Mouse (Mus musculus): Measurements from ENCODE around the gene Hadha. TPM values are rescaled to one million over a fixed set of nuclear protein-coding genes. Genes with fewer than 3 reads are reported as not detected.

The Hadha gene
- 129 and 172 TPM in 2 replicates for polyA plus RNA-seq (2014; fragmentation: Nextera tagmentation; extraction: Ambion mirVana)

- Histone ChIP-seq H3K4me2 (peak within 1 kb of the TSS; percentile 85), H3K9me3 (replicated peaks; ENCODE audit: control insufficient read depth, low read length) (no peaks in the 10 kb centered on the region), H3K4me1 (ENCODE audit: control insufficient read depth, insufficient read depth, low read length) (peaks cover 5% of the 10 kb centered on the region; the same call in 1 of the 2 replicates), H3K36me3 (ENCODE audit: control insufficient read depth, insufficient read depth, low read length) (no peaks in the 10 kb centered on the region), H3K27me3 (ENCODE audit: control insufficient read depth, insufficient read depth, low read length) (no peaks in the 10 kb centered on the region), H3K9ac (ENCODE audit: low read depth, low read length) (peak within 1 kb of the TSS; percentile 93), H3K27ac (ENCODE audit: low read depth, low read length) (peak within 1 kb of the TSS; percentile 88), H3K4me3 (ENCODE audit: low read depth, low read length) (peak within 1 kb of the TSS; percentile 79)
- ATAC-seq (replicated peaks; ENCODE audit: insufficient number of reproducible peaks, low FRiP score, low TSS enrichment), result peak; percentile 86
- WGBS (ENCODE audit: insufficient replicate concordance), result under 1% methylated on average over 52 of the region's 53 CpGs
Measured at GRCm38 (mm10) chr5:30154474-30155394, at the start of gene Hadha, which contains the start of gene Hadhb. Hadha (minus strand) TSS chr5:30155162. Hadhb (plus strand) TSS chr5:30155248.

GRCm38 (mm10) chr5:30204441-30204840, 49.5 kb upstream of the Hadha start:
- no peak overlapping the region for H3K27ac ChIP-seq (ENCODE audit: low read depth, low read length)
- ATAC-seq (replicated peaks; ENCODE audit: insufficient number of reproducible peaks, low FRiP score, low TSS enrichment), result no peak
- H3K4me1 ChIP-seq (ENCODE audit: control insufficient read depth, insufficient read depth, low read length), result peaks cover 4% of the 10 kb centered on the region

GRCm38 (mm10) chr5:30203216-30203885, 48.4 kb upstream of the Hadha start:
- no peak overlapping the region for H3K27ac ChIP-seq (ENCODE audit: low read depth, low read length)
- H3K36me3 ChIP-seq (ENCODE audit: control insufficient read depth, insufficient read depth, low read length), result no peaks in the 10 kb centered on the region
- peaks cover under 1% of the 10 kb centered on the region; the same call in 1 of the 2 replicates for H3K4me1 ChIP-seq (ENCODE audit: control insufficient read depth, insufficient read depth, low read length)
- H3K4me3 ChIP-seq (ENCODE audit: low read depth, low read length), result no peak overlapping the region
- H3K9me3 ChIP-seq (replicated peaks; ENCODE audit: control insufficient read depth, low read length), result no peaks in the 10 kb centered on the region
- H3K9ac ChIP-seq (ENCODE audit: low read depth, low read length), result no peak overlapping the region
- H3K27me3 ChIP-seq (ENCODE audit: control insufficient read depth, insufficient read depth, low read length), result no peaks in the 10 kb centered on the region
- 71% methylated on average over 10 of the region's 10 CpGs for WGBS (ENCODE audit: insufficient replicate concordance)
- no peak for ATAC-seq (replicated peaks; ENCODE audit: insufficient number of reproducible peaks, low FRiP score, low TSS enrichment)
- no peak overlapping the region for H3K4me2 ChIP-seq

More at GRCm38 (mm10) chr5:30204441-30204840, 49.5 kb upstream of the Hadha start:
- H3K4me2 ChIP-seq, result no peak overlapping the region
- H3K4me3 ChIP-seq (ENCODE audit: low read depth, low read length), result no peak overlapping the region
- H3K9me3 ChIP-seq (replicated peaks; ENCODE audit: control insufficient read depth, low read length), result no peaks in the 10 kb centered on the region
- H3K36me3 ChIP-seq (ENCODE audit: control insufficient read depth, insufficient read depth, low read length), result no peaks in the 10 kb centered on the region
- WGBS (ENCODE audit: insufficient replicate concordance), result 45% methylated on average over 1 of the region's 1 CpGs
- no peak overlapping the region for H3K9ac ChIP-seq (ENCODE audit: low read depth, low read length)
- H3K27me3 ChIP-seq (ENCODE audit: control insufficient read depth, insufficient read depth, low read length), result no peaks in the 10 kb centered on the region

- H3K27me3 ChIP-seq (ENCODE audit: control insufficient read depth, insufficient read depth, low read length), result no peaks in the 10 kb centered on the region
- no peak overlapping the region for H3K9ac ChIP-seq (ENCODE audit: low read depth, low read length)
- no peak for ATAC-seq (replicated peaks; ENCODE audit: insufficient number of reproducible peaks, low FRiP score, low TSS enrichment)
- no peak overlapping the region for H3K27ac ChIP-seq (ENCODE audit: low read depth, low read length)
- H3K4me2 ChIP-seq, result no peak overlapping the region
- WGBS (ENCODE audit: insufficient replicate concordance), result 82% methylated on average over 7 of the region's 7 CpGs
- no peaks in the 10 kb centered on the region for H3K36me3 ChIP-seq (ENCODE audit: control insufficient read depth, insufficient read depth, low read length)
- H3K4me1 ChIP-seq (ENCODE audit: control insufficient read depth, insufficient read depth, low read length), result peaks cover 4% of the 10 kb centered on the region; the same call in 1 of the 2 replicates
- H3K4me3 ChIP-seq (ENCODE audit: low read depth, low read length), result no peak overlapping the region
- H3K9me3 ChIP-seq (replicated peaks; ENCODE audit: control insufficient read depth, low read length), result no peaks in the 10 kb centered on the region
Measured at GRCm38 (mm10) chr5:30202221-30202620, 47.3 kb upstream of the Hadha start.

GRCm38 (mm10) chr5:30201521-30201920, 46.6 kb upstream of the Hadha start:
- Histone ChIP-seq H3K27me3 (ENCODE audit: control insufficient read depth, insufficient read depth, low read length) (no peaks in the 10 kb centered on the region), H3K9me3 (replicated peaks; ENCODE audit: control insufficient read depth, low read length) (no peaks in the 10 kb centered on the region), H3K4me2 (no peak overlapping the region), H3K4me1 (ENCODE audit: control insufficient read depth, insufficient read depth, low read length) (peaks cover 4% of the 10 kb centered on the region; the same call in 1 of the 2 replicates), H3K27ac (ENCODE audit: low read depth, low read length) (no peak overlapping the region), H3K36me3 (ENCODE audit: control insufficient read depth, insufficient read depth, low read length) (no peaks in the 10 kb centered on the region), H3K9ac (ENCODE audit: low read depth, low read length) (no peak overlapping the region), H3K4me3 (ENCODE audit: low read depth, low read length) (no peak overlapping the region)
- WGBS (ENCODE audit: insufficient replicate concordance), result 36% methylated on average over 5 of the region's 5 CpGs
- ATAC-seq (replicated peaks; ENCODE audit: insufficient number of reproducible peaks, low FRiP score, low TSS enrichment), result no peak

- Histone ChIP-seq H3K27me3 (ENCODE audit: control insufficient read depth, insufficient read depth, low read length) (no peaks in the 10 kb centered on the region), H3K4me3 (ENCODE audit: low read depth, low read length) (no peak overlapping the region), H3K4me1 (ENCODE audit: control insufficient read depth, insufficient read depth, low read length) (peaks cover 4% of the 10 kb centered on the region; the same call in 1 of the 2 replicates), H3K27ac (ENCODE audit: low read depth, low read length) (no peak overlapping the region), H3K9ac (ENCODE audit: low read depth, low read length) (no peak overlapping the region), H3K9me3 (replicated peaks; ENCODE audit: control insufficient read depth, low read length) (no peaks in the 10 kb centered on the region), H3K4me2 (no peak overlapping the region), H3K36me3 (ENCODE audit: control insufficient read depth, insufficient read depth, low read length) (no peaks in the 10 kb centered on the region)
- ATAC-seq (replicated peaks; ENCODE audit: insufficient number of reproducible peaks, low FRiP score, low TSS enrichment), result no peak
- WGBS (ENCODE audit: insufficient replicate concordance), result 66% methylated on average over 7 of the region's 7 CpGs
Measured at GRCm38 (mm10) chr5:30198257-30198656, 43.3 kb upstream of the Hadha start.

- 86% methylated on average over 5 of the region's 5 CpGs for WGBS (ENCODE audit: insufficient replicate concordance)
- H3K4me2 ChIP-seq, result no peak overlapping the region
- peaks cover 4% of the 10 kb centered on the region; the same call in 1 of the 2 replicates for H3K4me1 ChIP-seq (ENCODE audit: control insufficient read depth, insufficient read depth, low read length)
- no peaks in the 10 kb centered on the region for H3K36me3 ChIP-seq (ENCODE audit: control insufficient read depth, insufficient read depth, low read length)
- H3K27ac ChIP-seq (ENCODE audit: low read depth, low read length), result no peak overlapping the region
- ATAC-seq (replicated peaks; ENCODE audit: insufficient number of reproducible peaks, low FRiP score, low TSS enrichment), result no peak
- H3K9me3 ChIP-seq (replicated peaks; ENCODE audit: control insufficient read depth, low read length), result no peaks in the 10 kb centered on the region
- no peak overlapping the region for H3K4me3 ChIP-seq (ENCODE audit: low read depth, low read length)
- no peak overlapping the region for H3K9ac ChIP-seq (ENCODE audit: low read depth, low read length)
- no peaks in the 10 kb centered on the region for H3K27me3 ChIP-seq (ENCODE audit: control insufficient read depth, insufficient read depth, low read length)
Measured at GRCm38 (mm10) chr5:30195340-30195739, 40.4 kb upstream of the Hadha start.

- no peak for ATAC-seq (replicated peaks; ENCODE audit: insufficient number of reproducible peaks, low FRiP score, low TSS enrichment)
- Histone ChIP-seq H3K36me3 (ENCODE audit: control insufficient read depth, insufficient read depth, low read length) (0 out of 2 replicates have a peak, but pooled peaks cover 2% of the 10 kb centered on the region), H3K27me3 (ENCODE audit: control insufficient read depth, insufficient read depth, low read length) (no peaks in the 10 kb centered on the region), H3K4me3 (ENCODE audit: low read depth, low read length) (no peak overlapping the region), H3K27ac (ENCODE audit: low read depth, low read length) (no peak overlapping the region), H3K9ac (ENCODE audit: low read depth, low read length) (no peak overlapping the region), H3K9me3 (replicated peaks; ENCODE audit: control insufficient read depth, low read length) (no peaks in the 10 kb centered on the region), H3K4me2 (no peak overlapping the region), H3K4me1 (ENCODE audit: control insufficient read depth, insufficient read depth, low read length) (no peaks in the 10 kb centered on the region; the same call in 1 of the 2 replicates)
- 68% methylated on average over 1 of the region's 1 CpGs for WGBS (ENCODE audit: insufficient replicate concordance)
Measured at GRCm38 (mm10) chr5:30192452-30192851, 37.5 kb upstream of the Hadha start.
